Mouse (Mus musculus): ENCODE results near the gene Kmt2b. TPM values are rescaled to one million over a fixed set of nuclear protein-coding genes. Genes with fewer than 3 reads are reported as not detected.

The Kmt2b gene
- polyA plus RNA-seq, 1 experiment from 2014 or later, result 14.8 TPM

DNA sequence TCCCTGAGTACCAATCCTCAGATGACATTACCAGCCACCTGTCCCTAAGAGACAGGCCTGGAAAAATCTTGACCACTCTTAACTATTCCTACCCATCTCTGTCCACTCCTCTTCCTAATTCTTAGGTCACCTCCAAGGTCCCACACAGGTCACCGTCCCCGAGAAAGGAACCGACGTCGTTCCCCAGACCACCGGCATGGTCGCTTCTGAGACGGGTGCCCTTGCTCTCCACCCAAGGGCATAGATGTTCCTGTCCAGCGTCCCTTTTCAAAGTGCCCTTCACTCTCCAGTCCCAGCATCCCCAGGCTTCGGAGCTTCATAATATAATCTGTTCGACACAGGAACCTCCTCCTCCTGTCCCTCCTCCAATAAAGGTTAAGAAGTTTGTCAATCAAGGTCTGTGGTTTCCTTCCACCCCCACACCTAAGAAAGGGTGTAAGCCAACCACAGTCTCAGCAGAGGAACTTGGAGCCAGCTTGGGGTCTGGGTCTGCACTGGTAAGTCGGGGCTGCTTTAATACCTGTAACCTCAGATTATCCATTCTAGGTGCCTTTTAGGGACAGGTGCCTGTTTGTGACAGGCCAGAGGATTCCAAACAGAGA lies 23.5 kb downstream of the Kmt2b start, which contains the start of gene Igflr1:
Igflr1 (plus strand) TSS at position 458 of the 602 bp plus-strand sequence.
- ATAC-seq (ENCODE audit: insufficient read depth) (no peak), DNase-seq (no peak)
- no peaks in the 10 kb centered on the region for H3K4me1 ChIP-seq (ENCODE audit: insufficient read depth)
- no peak within 1 kb of the TSS; the same call in 1 of the 2 replicates for H3K4me2 ChIP-seq
- no peaks in the 10 kb centered on the region for H3K27me3 ChIP-seq (ENCODE audit: insufficient read depth, low read length)
- TF ChIP-seq CTCF (IDR thresholded peaks at IDR 0.05; ENCODE audit: low read depth), result no peak
- H3K36me3 ChIP-seq (ENCODE audit: insufficient read depth), result peaks cover 51% of the 10 kb centered on the region
- no peak within 1 kb of the TSS for H3K4me3 ChIP-seq (ENCODE audit: low read depth, low read length)
- H3K9ac ChIP-seq, result no peak within 1 kb of the TSS
- no peak within 1 kb of the TSS for H3K27ac ChIP-seq (ENCODE audit: low read depth)
- H3K9me3 ChIP-seq (ENCODE audit: low read depth, low read length), result no peaks in the 10 kb centered on the region
- WGBS, result 93% methylated on average over 12 of the region's 12 CpGs

GRCm38 (mm10) chr7:30563906-30564280 lies 24.6 kb downstream of the Kmt2b start:
- no peaks in the 10 kb centered on the region for H3K4me1 ChIP-seq (ENCODE audit: insufficient read depth)
- TF ChIP-seq CTCF (IDR thresholded peaks at IDR 0.05; ENCODE audit: low read depth), result no peak
- no peaks in the 10 kb centered on the region for H3K27me3 ChIP-seq (ENCODE audit: insufficient read depth, low read length)
- peak overlapping the region; percentile 79 for H3K4me3 ChIP-seq (ENCODE audit: low read depth, low read length)
- whole genome bisulfite sequencing, result 19% methylated on average over 6 of the region's 6 CpGs
- ATAC-seq (ENCODE audit: insufficient read depth) (no peak; the same call in 1 of the 2 replicates), DNase-seq (no peak)
- H3K9me3 ChIP-seq (ENCODE audit: low read depth, low read length), result no peaks in the 10 kb centered on the region
- H3K36me3 ChIP-seq (ENCODE audit: insufficient read depth), result peaks cover 39% of the 10 kb centered on the region
- peak overlapping the region; percentile 79 for H3K4me2 ChIP-seq
- H3K9ac ChIP-seq, result peak overlapping the region; percentile 65
- peak overlapping the region; percentile 96; the same call in 1 of the 2 replicates for H3K27ac ChIP-seq (ENCODE audit: low read depth)

GRCm38 (mm10) chr7:30563117-30563905 lies 25.2 kb downstream of the Kmt2b start, which contains the start of the genes U2af1l4, Gm49396 and Psenen:
Gene U2af1l4 (plus strand): TSS chr7:30563301.
Gene Gm49396 (plus strand): TSS chr7:30563344.
Gene Psenen (minus strand): TSS chr7:30563627.
- peak within 1 kb of the TSS; percentile 65 for H3K9ac ChIP-seq
- peak within 1 kb of the TSS; percentile 96 for H3K27ac ChIP-seq (ENCODE audit: low read depth)
- peaks cover 33% of the 10 kb centered on the region for H3K36me3 ChIP-seq (ENCODE audit: insufficient read depth)
- ATAC-seq (ENCODE audit: insufficient read depth) (peak; percentile 87), DNase-seq (peak; percentile 99)
- WGBS, result under 1% methylated on average over 45 of the region's 45 CpGs
- H3K4me3 ChIP-seq (ENCODE audit: low read depth, low read length), result peak within 1 kb of the TSS; percentile 79
- peak within 1 kb of the TSS; percentile 79 for H3K4me2 ChIP-seq
- no peak for TF ChIP-seq CTCF (IDR thresholded peaks at IDR 0.05; ENCODE audit: low read depth)
- no peaks in the 10 kb centered on the region for H3K27me3 ChIP-seq (ENCODE audit: insufficient read depth, low read length)
- H3K9me3 ChIP-seq (ENCODE audit: low read depth, low read length), result no peaks in the 10 kb centered on the region
- 0 out of 2 replicates have a peak, but pooled peaks cover 5% of the 10 kb centered on the region for H3K4me1 ChIP-seq (ENCODE audit: insufficient read depth)

DNA sequence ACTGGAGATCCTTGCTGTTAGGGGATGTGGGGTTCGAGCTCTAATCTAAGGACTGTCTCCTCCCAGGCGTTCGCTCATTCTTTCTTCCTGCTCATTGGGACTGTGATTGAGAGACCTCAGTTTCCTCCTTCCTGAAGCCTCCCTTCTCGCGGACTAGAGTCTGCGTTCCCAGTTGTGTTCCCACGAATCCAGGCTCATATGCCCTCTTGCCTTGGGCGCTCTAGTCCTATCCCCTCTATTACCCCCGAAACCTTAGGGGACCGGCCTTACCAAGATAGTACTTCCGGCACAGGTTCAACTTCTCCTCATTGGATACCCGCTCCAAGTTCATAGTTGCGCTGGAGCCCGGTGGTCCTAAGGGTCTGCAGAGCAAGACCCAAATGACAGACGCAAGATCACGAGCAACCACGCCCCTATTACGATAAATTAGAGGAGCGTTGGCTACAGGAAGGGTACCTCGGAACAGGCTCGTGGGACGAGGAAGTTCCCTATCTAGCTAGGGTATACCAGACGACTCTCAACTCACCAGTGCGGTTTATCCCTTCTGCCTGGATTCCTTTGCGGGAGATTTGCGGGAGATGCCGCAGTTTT lies 25.9 kb downstream of the Kmt2b start:
- ATAC-seq (ENCODE audit: insufficient read depth) (0 out of 2 replicates have a peak, but pooled peaks have one; percentile 13), DNase-seq (no peak)
- Histone ChIP-seq H3K9ac (peak overlapping the region; percentile 65), H3K4me3 (ENCODE audit: low read depth, low read length) (peak overlapping the region; percentile 79), H3K27me3 (ENCODE audit: insufficient read depth, low read length) (no peaks in the 10 kb centered on the region), H3K9me3 (ENCODE audit: low read depth, low read length) (no peaks in the 10 kb centered on the region), H3K36me3 (ENCODE audit: insufficient read depth) (peaks cover 32% of the 10 kb centered on the region), H3K4me1 (ENCODE audit: insufficient read depth) (0 out of 2 replicates have a peak, but pooled peaks cover 5% of the 10 kb centered on the region), H3K27ac (ENCODE audit: low read depth) (peak overlapping the region; percentile 67; the same call in 1 of the 2 replicates), H3K4me2 (peak overlapping the region; percentile 79)
- 2% methylated on average over 27 of the region's 27 CpGs for WGBS
- TF ChIP-seq CTCF (IDR thresholded peaks at IDR 0.05; ENCODE audit: low read depth), result no peak

GRCm38 (mm10) chr7:30560296-30560695 lies 28.2 kb downstream of the Kmt2b start:
- 50% methylated on average over 2 of the region's 2 CpGs for WGBS
- Histone ChIP-seq H3K9ac (no peak overlapping the region), H3K4me2 (peak overlapping the region; percentile 95), H3K27ac (ENCODE audit: low read depth) (peak overlapping the region; percentile 60; the same call in 1 of the 2 replicates), H3K36me3 (ENCODE audit: insufficient read depth) (peaks cover 30% of the 10 kb centered on the region), H3K27me3 (ENCODE audit: insufficient read depth, low read length) (no peaks in the 10 kb centered on the region), H3K4me3 (ENCODE audit: low read depth, low read length) (peak overlapping the region; percentile 64; the same call in 1 of the 2 replicates), H3K4me1 (ENCODE audit: insufficient read depth) (0 out of 2 replicates have a peak, but pooled peaks cover 5% of the 10 kb centered on the region), H3K9me3 (ENCODE audit: low read depth, low read length) (no peaks in the 10 kb centered on the region)
- no peak for TF ChIP-seq CTCF (IDR thresholded peaks at IDR 0.05; ENCODE audit: low read depth)
- no peak for ATAC-seq (ENCODE audit: insufficient read depth)
- DNase-seq, result no peak

DNA sequence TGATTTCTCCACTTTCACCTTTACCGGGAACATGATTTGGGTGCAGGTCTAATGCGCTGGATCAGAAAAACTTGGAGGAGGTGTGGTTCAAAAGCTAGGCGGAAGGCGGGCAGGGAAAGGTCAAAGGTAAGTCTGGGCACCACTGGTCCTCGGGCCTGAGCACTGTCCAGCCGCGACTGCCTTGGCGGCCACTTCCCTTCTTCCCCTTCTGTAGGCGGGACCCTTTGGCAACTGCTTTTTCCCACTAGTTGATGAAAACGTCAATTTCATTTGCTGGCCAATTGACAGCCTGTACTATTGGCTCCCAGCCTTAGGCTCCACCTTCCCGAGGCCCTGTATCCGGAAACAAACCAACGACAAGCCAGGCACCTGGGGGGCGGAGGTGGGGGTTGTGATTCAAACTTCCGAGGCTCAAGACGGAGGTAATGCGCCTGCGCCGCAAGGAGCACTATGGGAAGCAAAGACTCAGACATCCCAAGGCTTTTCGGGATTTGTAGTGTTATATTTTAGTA lies 29.0 kb downstream of the Kmt2b start, which contains the start of gene Lin37:
Lin37 (minus strand) TSS at position 396 of the 512 bp plus-strand sequence.
- Histone ChIP-seq H3K4me3 (ENCODE audit: low read depth, low read length) (peak within 1 kb of the TSS; percentile 64), H3K27ac (ENCODE audit: low read depth) (peak within 1 kb of the TSS; percentile 60; the same call in 1 of the 2 replicates), H3K36me3 (ENCODE audit: insufficient read depth) (peaks cover 30% of the 10 kb centered on the region), H3K9me3 (ENCODE audit: low read depth, low read length) (no peaks in the 10 kb centered on the region), H3K4me2 (peak within 1 kb of the TSS; percentile 95), H3K27me3 (ENCODE audit: insufficient read depth, low read length) (no peaks in the 10 kb centered on the region), H3K9ac (peak within 1 kb of the TSS; percentile 75), H3K4me1 (ENCODE audit: insufficient read depth) (0 out of 2 replicates have a peak, but pooled peaks cover 5% of the 10 kb centered on the region)
- under 1% methylated on average over 20 of the region's 20 CpGs for WGBS
- ATAC-seq (ENCODE audit: insufficient read depth), result peak; percentile 80
- TF ChIP-seq CTCF (IDR thresholded peaks at IDR 0.05; ENCODE audit: low read depth), result no peak
- peak; percentile 98 for DNase-seq
